Mouse (Mus musculus) limb, embryonic 14.5 days (tissue): ENCODE data around the gene 4930442H23Rik. TPM values are rescaled to one million over a fixed set of nuclear protein-coding genes. Genes with fewer than 3 reads are reported as not detected.

Source experiments
- ATAC-seq: fragments of 200-750 bp; cut with Nextera tagmentation; 2 replicates; pipeline ENCODE4 v1.8.0; 2017; ENCODE audit warnings: low read depth, moderate number of reproducible peaks, moderate TSS enrichment; ENCODE audit not compliant: low FRiP score
- DNase-seq: peaks from one replicate; pipeline ENCODE4 v3.0.0-alpha.2; 2015; ENCODE audit warnings: low spot score
- H3K27ac ChIP-seq: fragments of 300-500 bp; sonication (generic); replicated peaks from 2 replicates; pipeline ENCODE4 v1.5.1; 2014; ENCODE audit warnings: low read depth, mild to moderate bottlenecking, low read length, moderate library complexity, mixed read lengths
- H3K27me3 ChIP-seq: fragments of 300-500 bp; sonication (generic); 2 replicates; pipeline ENCODE4 v1.6.1; 2014; ENCODE audit warnings: low read length, mixed read lengths; ENCODE audit not compliant: control insufficient read depth, insufficient read depth
- H3K36me3 ChIP-seq: fragments of 300-500 bp; sonication (generic); 2 replicates; pipeline ENCODE4 v1.6.1; 2014; ENCODE audit warnings: mild to moderate bottlenecking, low read length, moderate library complexity, mixed read lengths; ENCODE audit not compliant: control insufficient read depth, insufficient read depth
- H3K4me1 ChIP-seq: fragments of 300-500 bp; sonication (generic); 2 replicates; pipeline ENCODE4 v1.6.1; 2014; ENCODE audit warnings: antibody characterized with exemption, low read length, mixed read lengths; ENCODE audit not compliant: control insufficient read depth, insufficient read depth
- H3K4me2 ChIP-seq: fragments of 300-500 bp; sonication (generic); replicated peaks from 2 replicates; pipeline ENCODE4 v1.6.1; 2014; ENCODE audit warnings: low read depth, mild to moderate bottlenecking, low read length, moderate library complexity; ENCODE audit not compliant: severe bottlenecking
- H3K4me3 ChIP-seq: fragments of 300-500 bp; sonication (generic); replicated peaks from 2 replicates; pipeline ENCODE4 v1.5.1; 2014; ENCODE audit warnings: low read length
- H3K9ac ChIP-seq: fragments of 300-500 bp; sonication (generic); 2 replicates; pipeline ENCODE4 v1.6.1; 2014; ENCODE audit warnings: mild to moderate bottlenecking, low read depth, low read length, moderate library complexity; ENCODE audit not compliant: severe bottlenecking
- H3K9me3 ChIP-seq: fragments of 300-500 bp; sonication (generic); 2 replicates; pipeline ENCODE4 v1.6.1; 2016; ENCODE audit warnings: low read length; ENCODE audit not compliant: control insufficient read depth
- POLR2A ChIP-seq: fragments of 200-500 bp; IDR thresholded peaks from 2 replicates; pipeline ENCODE4 v1.8.0; 2012; ENCODE audit warnings: inconsistent platforms, mild to moderate bottlenecking, moderate library complexity, borderline replicate concordance; ENCODE audit not compliant: insufficient read depth, insufficient read length; ENCODE audit errors: extremely low read depth
- WGBS: fragments of 180-500 bp; shearing (Covaris S2); extraction: QIAGEN DNeasy Blood & Tissue Kit; methylation state at CpG from one replicate; pipeline ENCODE4 v1.1.7; 2014; 5-methylcytosine and 5-hydroxymethylcytosine counted together
- polyA plus RNA-seq, 2 experiments: library from polyadenylated mRNA; depleted of rRNA in 1 of 2; stranded (reverse) in 1 of 2; unstranded in 1 of 2; fragments of >200 nt; fragmentation: Nextera tagmentation in 1 of 2; extraction: Ambion mirVana in 1 of 2; gene quantifications; 2 replicates each; pipeline versions ENCODE4 v1.2.1 to v1.2.3; 2012 to 2014

The 4930442H23Rik gene
- polyA plus RNA-seq, 2 experiments = not detected

DNA sequence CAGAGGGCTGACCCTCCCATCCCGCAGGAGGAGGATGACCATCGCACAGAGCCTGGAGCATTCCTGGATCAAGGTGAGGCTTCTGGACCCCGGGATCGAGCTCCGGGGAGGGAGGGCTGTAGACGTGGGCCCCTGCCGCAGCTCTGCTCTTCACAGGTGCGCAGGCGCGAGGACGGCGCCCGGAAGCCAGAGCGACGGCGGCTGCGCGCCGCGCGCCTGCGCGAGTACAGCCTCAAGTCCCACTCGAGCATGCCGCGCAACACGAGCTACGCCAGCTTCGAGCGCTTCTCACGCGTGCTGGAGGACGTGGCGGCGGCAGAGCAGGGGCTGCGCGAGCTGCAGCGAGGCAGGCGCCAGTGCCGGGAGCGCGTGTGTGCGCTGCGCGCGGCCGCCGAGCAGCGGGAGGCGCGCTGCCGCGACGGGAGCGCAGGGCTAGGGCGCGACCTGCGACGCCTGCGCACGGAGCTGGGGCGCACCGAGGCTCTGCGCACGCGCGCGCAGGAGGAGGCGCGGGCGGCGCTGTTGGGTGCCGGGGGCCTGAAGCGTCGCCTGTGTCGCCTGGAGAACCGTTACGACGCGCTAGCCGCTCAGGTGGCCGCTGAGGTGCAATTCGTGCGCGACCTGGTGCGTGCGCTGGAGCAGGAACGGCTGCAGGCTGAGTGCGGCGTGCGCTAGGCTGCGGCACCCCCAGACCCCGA lies 8.8 kb upstream of the 4930442H23Rik start:
- ATAC-seq = peak; percentile 86
- TF ChIP-seq POLR2A = no peak

DNA sequence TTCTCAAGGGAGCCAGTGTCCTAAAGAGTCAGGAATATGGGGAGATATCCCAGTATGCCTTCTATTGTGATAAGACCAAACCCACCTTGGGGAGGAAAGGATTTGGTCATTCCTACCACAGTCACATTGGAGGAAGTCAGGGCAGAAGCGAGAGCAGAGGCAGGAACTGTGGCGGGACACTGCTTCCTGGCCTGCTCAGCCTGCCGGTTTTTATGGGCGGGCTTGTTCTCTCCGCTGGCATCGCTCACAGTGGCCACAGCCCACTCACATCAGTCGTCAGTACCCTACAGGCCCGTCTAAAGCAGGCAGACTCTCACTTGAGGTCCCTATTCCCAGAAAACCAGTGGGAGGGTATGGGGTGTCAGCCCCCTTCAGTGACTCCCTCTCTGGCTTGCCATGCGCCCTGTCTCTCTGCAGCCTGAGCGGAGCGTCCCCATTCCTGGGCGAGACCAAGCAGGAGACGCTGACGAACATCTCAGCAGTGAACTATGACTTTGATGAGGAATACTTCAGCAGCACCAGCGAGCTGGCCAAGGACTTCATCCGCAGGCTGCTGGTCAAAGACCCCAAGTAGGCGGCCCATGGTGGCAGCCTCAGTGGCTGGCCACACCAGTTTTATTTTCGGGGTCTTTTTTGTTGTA lies 7.8 kb upstream of the 4930442H23Rik start:
- WGBS = 85% methylated on average over 18 of the region's 18 CpGs
- Histone ChIP-seq H3K4me1 (peaks cover 22% of the 10 kb centered on the region), H3K9ac (no peak overlapping the region), H3K9me3 (no peaks in the 10 kb centered on the region), H3K4me2 (peak overlapping the region; percentile 98), H3K27me3 (peaks cover 21% of the 10 kb centered on the region), H3K27ac (no peak overlapping the region), H3K36me3 (peaks cover 35% of the 10 kb centered on the region), H3K4me3 (peak overlapping the region; percentile 66; the same call in 1 of the 2 replicates)
- DNase-seq (no peak), ATAC-seq (no peak)
- no peak for TF ChIP-seq POLR2A

More for the DNA sequence above, 8.8 kb upstream of the 4930442H23Rik start:
- Histone ChIP-seq H3K9ac (peak overlapping the region; percentile 67), H3K4me1 (peaks cover 22% of the 10 kb centered on the region), H3K36me3 (peaks cover 25% of the 10 kb centered on the region), H3K4me2 (peak overlapping the region; percentile 98), H3K27ac (peak overlapping the region; percentile 84), H3K27me3 (peaks cover 24% of the 10 kb centered on the region), H3K4me3 (peak overlapping the region; percentile 66), H3K9me3 (no peaks in the 10 kb centered on the region)
- DNase-seq = peak; percentile 70
- 1% methylated on average over 51 of the region's 93 CpGs for WGBS

DNA sequence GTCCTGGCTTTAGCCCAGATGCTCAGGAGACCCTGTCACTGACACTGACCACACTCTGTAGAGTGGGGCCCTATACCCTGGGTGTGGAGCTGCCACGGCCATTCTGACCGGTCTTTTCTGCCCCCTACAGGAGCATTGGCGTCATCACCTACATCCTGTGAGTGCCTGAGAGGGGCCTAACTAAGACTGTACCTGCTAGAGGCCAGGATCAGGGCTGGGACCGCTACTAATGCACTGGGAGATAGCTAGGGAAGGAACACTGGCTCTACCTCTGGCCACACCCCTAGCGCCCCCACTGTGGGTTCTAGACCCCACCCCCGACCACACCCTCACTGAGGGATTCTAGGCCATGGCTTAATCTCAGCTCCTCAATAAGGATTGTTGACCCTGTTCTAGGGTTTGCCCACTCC lies 7.3 kb upstream of the 4930442H23Rik start:
- Histone ChIP-seq H3K27ac (no peak overlapping the region), H3K27me3 (peaks cover 15% of the 10 kb centered on the region), H3K4me3 (no peak overlapping the region), H3K9ac (no peak overlapping the region), H3K4me1 (peaks cover 22% of the 10 kb centered on the region), H3K9me3 (no peaks in the 10 kb centered on the region), H3K36me3 (peaks cover 37% of the 10 kb centered on the region), H3K4me2 (no peak overlapping the region)
- 66% methylated on average over 6 of the region's 6 CpGs for WGBS
- DNase-seq (no peak), ATAC-seq (no peak)
- no peak for TF ChIP-seq POLR2A

DNA sequence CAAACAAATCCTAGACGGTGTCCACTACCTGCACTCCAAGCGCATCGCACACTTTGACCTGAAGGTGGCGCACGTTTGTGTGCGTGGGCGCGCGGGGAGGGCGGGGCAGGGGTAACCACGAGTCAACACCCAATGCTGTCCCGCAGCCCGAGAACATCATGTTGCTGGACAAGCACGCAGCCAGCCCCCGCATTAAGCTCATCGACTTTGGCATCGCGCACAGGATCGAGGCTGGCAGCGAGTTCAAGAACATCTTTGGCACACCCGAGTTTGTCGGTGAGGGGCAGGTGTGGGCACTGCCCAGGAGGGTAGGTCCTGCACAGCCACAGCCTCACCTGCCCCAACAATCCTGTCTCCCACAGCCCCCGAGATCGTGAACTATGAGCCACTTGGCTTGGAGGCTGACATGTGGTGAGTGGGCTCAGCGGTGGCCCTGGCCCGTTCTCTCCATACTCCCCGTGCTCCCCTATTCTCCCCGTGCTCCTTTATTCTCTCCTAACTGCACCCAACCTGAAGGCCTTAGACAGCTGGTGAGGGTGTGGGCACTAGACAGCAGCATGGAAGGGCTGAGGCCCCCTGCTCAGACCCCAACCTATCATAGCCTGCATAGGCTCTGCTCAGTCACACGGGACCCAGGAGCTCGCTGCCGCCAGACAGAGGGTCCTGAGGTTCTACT lies 6.7 kb upstream of the 4930442H23Rik start:
- DNase-seq (no peak), ATAC-seq (no peak)
- Histone ChIP-seq H3K27me3 (peaks cover 14% of the 10 kb centered on the region), H3K4me2 (no peak overlapping the region), H3K9me3 (no peaks in the 10 kb centered on the region), H3K9ac (no peak overlapping the region), H3K4me3 (no peak overlapping the region), H3K4me1 (peaks cover 22% of the 10 kb centered on the region), H3K36me3 (peaks cover 42% of the 10 kb centered on the region), H3K27ac (no peak overlapping the region)
- WGBS = 72% methylated on average over 31 of the region's 31 CpGs
- no peak for TF ChIP-seq POLR2A

DNA sequence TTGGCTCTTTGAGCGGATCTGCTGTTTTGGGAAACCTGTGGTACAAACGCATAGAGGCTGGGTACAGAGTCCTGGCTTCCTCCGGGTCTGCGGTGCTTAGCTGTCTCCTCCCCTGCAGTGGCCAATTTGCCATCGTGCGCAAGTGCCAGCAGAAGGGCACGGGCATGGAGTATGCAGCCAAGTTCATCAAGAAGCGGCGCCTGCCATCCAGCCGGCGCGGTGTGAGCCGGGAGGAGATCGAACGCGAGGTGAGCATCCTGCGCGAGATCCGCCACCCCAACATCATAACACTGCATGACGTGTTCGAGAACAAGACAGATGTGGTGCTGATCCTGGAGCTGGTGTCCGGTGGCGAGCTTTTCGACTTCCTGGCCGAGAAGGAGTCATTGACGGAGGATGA lies 6.2 kb upstream of the 4930442H23Rik start:
- Histone ChIP-seq H3K27me3 (peaks cover 12% of the 10 kb centered on the region; the same call in 1 of the 2 replicates), H3K4me2 (no peak overlapping the region), H3K36me3 (peaks cover 48% of the 10 kb centered on the region), H3K4me3 (no peak overlapping the region), H3K9ac (no peak overlapping the region), H3K27ac (no peak overlapping the region), H3K9me3 (no peaks in the 10 kb centered on the region), H3K4me1 (peaks cover 22% of the 10 kb centered on the region)
- ATAC-seq (no peak), DNase-seq (no peak)
- WGBS = 79% methylated on average over 26 of the region's 26 CpGs
- no peak for TF ChIP-seq POLR2A
